Mouse (Mus musculus): ENCODE data around the gene Bmper. TPM values are rescaled to one million over a fixed set of nuclear protein-coding genes. Genes with fewer than 3 reads are reported as not detected.
A peak's percentile ranks its signal among the peaks of the same experiment; 100 is the strongest.

The Bmper gene
- total and polyA plus RNA-seq, 2 experiments, result 0.23 to 1.2 TPM

- Histone ChIP-seq H3K4me3 (ENCODE audit: insufficient read depth, low read depth, low read length) (no peak overlapping the region), H3K36me3 (ENCODE audit: control insufficient read depth, insufficient read depth, low read length) (no peaks in the 10 kb centered on the region), H3K9ac (ENCODE audit: low read depth, low read length) (no peak overlapping the region), H3K4me1 (ENCODE audit: control insufficient read depth, insufficient read depth, low read length) (peaks cover 2% of the 10 kb centered on the region), H3K27ac (replicated peaks; ENCODE audit: insufficient read depth, low read depth, low read length) (no peak overlapping the region), H3K79me2 (ENCODE audit: control insufficient read depth, insufficient read depth, low read length) (no peaks in the 10 kb centered on the region), H3K27me3 (ENCODE audit: control insufficient read depth, insufficient read depth, low read length) (no peaks in the 10 kb centered on the region)
- 85% methylated on average over 3 of the region's 3 CpGs for WGBS
- DNase-seq (ENCODE audit: extremely low read depth, low read depth, low spot score), result no peak
- TF ChIP-seq POLR2A (IDR thresholded peaks at IDR 0.05; ENCODE audit: extremely low read depth, insufficient read depth, low read length), result no peak
- no peak for TF ChIP-seq CTCF (IDR thresholded peaks at IDR 0.05; ENCODE audit: low read depth, low read length)
Measured at GRCm38 (mm10) chr9:23407935-23408781, 185.3 kb downstream of the Bmper start.

DNA sequence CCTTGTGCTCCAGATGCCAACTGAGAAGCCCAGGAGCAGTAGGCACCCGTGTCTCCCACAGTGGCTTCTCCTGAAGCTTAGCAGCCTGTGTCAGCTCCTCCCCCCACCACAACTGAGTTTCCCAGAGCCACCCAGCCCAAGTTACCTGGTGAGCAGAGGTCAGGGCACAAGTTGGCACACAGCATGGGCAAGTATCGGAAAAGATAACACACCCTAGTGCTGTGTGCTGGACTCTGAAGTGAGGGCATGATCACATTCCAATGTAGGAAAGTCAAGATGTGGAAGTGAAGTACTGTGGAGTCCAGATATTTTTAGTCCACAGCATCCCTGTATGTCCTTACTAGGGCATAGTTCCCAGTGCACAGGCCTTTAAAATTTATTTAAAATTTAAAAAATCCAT lies 187.7 kb downstream of the Bmper start:
- TF ChIP-seq POLR2A (IDR thresholded peaks at IDR 0.05; ENCODE audit: extremely low read depth, insufficient read depth, low read length), result no peak
- no peak for TF ChIP-seq CTCF (IDR thresholded peaks at IDR 0.05; ENCODE audit: low read depth, low read length)
- peaks cover 2% of the 10 kb centered on the region for H3K4me1 ChIP-seq (ENCODE audit: control insufficient read depth, insufficient read depth, low read length)
- H3K9ac ChIP-seq (ENCODE audit: low read depth, low read length), result no peak overlapping the region
- no peak overlapping the region for H3K27ac ChIP-seq (replicated peaks; ENCODE audit: insufficient read depth, low read depth, low read length)
- H3K4me3 ChIP-seq (ENCODE audit: insufficient read depth, low read depth, low read length), result no peak overlapping the region
- peak; percentile 64 for DNase-seq (ENCODE audit: extremely low read depth, low read depth, low spot score)
- H3K79me2 ChIP-seq (ENCODE audit: control insufficient read depth, insufficient read depth, low read length), result no peaks in the 10 kb centered on the region
- H3K27me3 ChIP-seq (ENCODE audit: control insufficient read depth, insufficient read depth, low read length), result no peaks in the 10 kb centered on the region
- H3K36me3 ChIP-seq (ENCODE audit: control insufficient read depth, insufficient read depth, low read length), result no peaks in the 10 kb centered on the region
- 36% methylated on average over 2 of the region's 2 CpGs for WGBS

DNA sequence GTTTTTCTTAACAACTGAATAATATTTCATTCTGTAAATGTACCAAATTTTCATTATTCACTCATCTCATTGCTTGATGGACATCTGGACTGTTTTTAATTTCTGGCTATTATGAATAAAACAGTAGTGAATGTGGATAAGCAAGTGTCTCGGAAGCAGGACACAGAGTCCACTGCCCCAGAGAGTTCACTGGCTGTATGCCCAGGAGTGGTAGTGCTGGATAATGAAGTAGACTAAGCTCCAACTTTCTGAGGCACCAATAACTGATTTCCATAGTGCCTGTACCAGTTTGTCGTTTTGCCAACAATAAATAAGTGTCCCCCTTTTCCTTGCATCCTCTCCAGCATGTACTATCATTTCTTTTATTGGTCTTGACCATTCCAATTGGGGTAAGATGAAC lies 190.1 kb downstream of the Bmper start:
- H3K4me1 ChIP-seq (ENCODE audit: control insufficient read depth, insufficient read depth, low read length), result peaks cover 2% of the 10 kb centered on the region
- no peaks in the 10 kb centered on the region for H3K79me2 ChIP-seq (ENCODE audit: control insufficient read depth, insufficient read depth, low read length)
- 25% methylated on average over 2 of the region's 2 CpGs for WGBS
- H3K4me3 ChIP-seq (ENCODE audit: insufficient read depth, low read depth, low read length), result no peak overlapping the region
- no peak overlapping the region for H3K9ac ChIP-seq (ENCODE audit: low read depth, low read length)
- no peak overlapping the region for H3K27ac ChIP-seq (replicated peaks; ENCODE audit: insufficient read depth, low read depth, low read length)
- no peak for TF ChIP-seq CTCF (IDR thresholded peaks at IDR 0.05; ENCODE audit: low read depth, low read length)
- no peak for TF ChIP-seq POLR2A (IDR thresholded peaks at IDR 0.05; ENCODE audit: extremely low read depth, insufficient read depth, low read length)
- DNase-seq (ENCODE audit: extremely low read depth, low read depth, low spot score), result peak; percentile 64
- no peaks in the 10 kb centered on the region for H3K27me3 ChIP-seq (ENCODE audit: control insufficient read depth, insufficient read depth, low read length)
- no peaks in the 10 kb centered on the region for H3K36me3 ChIP-seq (ENCODE audit: control insufficient read depth, insufficient read depth, low read length)

DNA sequence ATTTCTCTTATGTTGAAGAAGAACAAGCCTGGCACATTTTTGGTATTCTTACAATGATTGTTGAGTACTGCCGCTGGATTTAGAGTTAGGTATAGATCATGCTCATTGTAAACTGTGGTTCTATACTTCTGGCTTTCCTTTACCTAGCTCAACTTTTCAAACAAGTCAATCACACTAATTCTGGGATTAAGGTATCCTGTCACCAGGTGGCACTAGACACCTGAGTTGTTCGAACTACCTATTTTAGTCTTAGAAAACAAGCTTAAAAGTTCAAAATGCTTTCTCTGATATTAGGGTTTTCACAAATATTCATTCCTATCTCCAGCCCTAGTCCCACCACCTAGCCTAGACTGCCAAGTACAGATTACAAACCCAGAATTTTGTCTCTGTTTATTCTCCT lies 196.2 kb downstream of the Bmper start:
- no peak for TF ChIP-seq POLR2A (IDR thresholded peaks at IDR 0.05; ENCODE audit: extremely low read depth, insufficient read depth, low read length)
- TF ChIP-seq CTCF (IDR thresholded peaks at IDR 0.05; ENCODE audit: low read depth, low read length), result peak; percentile 65
- no peaks in the 10 kb centered on the region for H3K36me3 ChIP-seq (ENCODE audit: control insufficient read depth, insufficient read depth, low read length)
- no peaks in the 10 kb centered on the region for H3K79me2 ChIP-seq (ENCODE audit: control insufficient read depth, insufficient read depth, low read length)
- DNase-seq (ENCODE audit: extremely low read depth, low read depth, low spot score), result peak; percentile 70
- H3K27ac ChIP-seq (replicated peaks; ENCODE audit: insufficient read depth, low read depth, low read length), result no peak overlapping the region
- no peaks in the 10 kb centered on the region for H3K27me3 ChIP-seq (ENCODE audit: control insufficient read depth, insufficient read depth, low read length)
- WGBS, result 67% methylated on average over 2 of the region's 2 CpGs
- H3K9ac ChIP-seq (ENCODE audit: low read depth, low read length), result no peak overlapping the region
- peaks cover 2% of the 10 kb centered on the region; the same call in 1 of the 2 replicates for H3K4me1 ChIP-seq (ENCODE audit: control insufficient read depth, insufficient read depth, low read length)
- no peak overlapping the region for H3K4me3 ChIP-seq (ENCODE audit: insufficient read depth, low read depth, low read length)

DNA sequence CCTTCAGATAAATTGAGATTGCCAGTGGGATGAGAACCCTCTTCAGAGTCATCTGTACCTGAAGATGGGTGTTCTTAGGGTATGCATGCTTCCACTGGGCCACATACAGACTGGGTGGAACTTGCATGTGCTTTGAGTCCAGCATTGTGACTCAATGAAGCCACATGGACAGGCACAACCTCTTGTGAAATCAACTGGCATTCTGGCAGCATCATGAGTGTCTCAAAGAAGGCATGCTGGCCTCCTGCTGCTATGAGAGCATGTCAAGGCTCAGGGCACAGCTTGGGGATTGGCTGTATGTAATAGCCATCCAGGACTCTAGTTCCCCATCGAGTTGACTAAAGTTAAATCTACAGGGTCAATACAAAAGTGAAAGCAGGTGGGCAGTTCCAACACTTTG lies 200.9 kb downstream of the Bmper start:
- 28% methylated on average over 1 of the region's 1 CpGs for WGBS
- no peaks in the 10 kb centered on the region for H3K79me2 ChIP-seq (ENCODE audit: control insufficient read depth, insufficient read depth, low read length)
- H3K36me3 ChIP-seq (ENCODE audit: control insufficient read depth, insufficient read depth, low read length), result no peaks in the 10 kb centered on the region
- H3K4me1 ChIP-seq (ENCODE audit: control insufficient read depth, insufficient read depth, low read length), result peaks cover 2% of the 10 kb centered on the region; the same call in 1 of the 2 replicates
- H3K4me3 ChIP-seq (ENCODE audit: insufficient read depth, low read depth, low read length), result no peak overlapping the region
- no peaks in the 10 kb centered on the region for H3K27me3 ChIP-seq (ENCODE audit: control insufficient read depth, insufficient read depth, low read length)
- no peak overlapping the region for H3K27ac ChIP-seq (replicated peaks; ENCODE audit: insufficient read depth, low read depth, low read length)
- TF ChIP-seq CTCF (IDR thresholded peaks at IDR 0.05; ENCODE audit: low read depth, low read length), result no peak
- TF ChIP-seq POLR2A (IDR thresholded peaks at IDR 0.05; ENCODE audit: extremely low read depth, insufficient read depth, low read length), result no peak
- H3K9ac ChIP-seq (ENCODE audit: low read depth, low read length), result no peak overlapping the region
- DNase-seq (ENCODE audit: extremely low read depth, low read depth, low spot score), result peak; percentile 78

GRCm38 (mm10) chr9:23432631-23433030 lies 209.8 kb downstream of the Bmper start:
- WGBS, result 97% methylated on average over 2 of the region's 2 CpGs
- Histone ChIP-seq H3K4me1 (ENCODE audit: control insufficient read depth, insufficient read depth, low read length) (peaks cover 4% of the 10 kb centered on the region), H3K4me3 (ENCODE audit: insufficient read depth, low read depth, low read length) (no peak overlapping the region), H3K9ac (ENCODE audit: low read depth, low read length) (no peak overlapping the region), H3K79me2 (ENCODE audit: control insufficient read depth, insufficient read depth, low read length) (no peaks in the 10 kb centered on the region), H3K27ac (replicated peaks; ENCODE audit: insufficient read depth, low read depth, low read length) (no peak overlapping the region), H3K27me3 (ENCODE audit: control insufficient read depth, insufficient read depth, low read length) (no peaks in the 10 kb centered on the region), H3K36me3 (ENCODE audit: control insufficient read depth, insufficient read depth, low read length) (no peaks in the 10 kb centered on the region)
- DNase-seq (ENCODE audit: extremely low read depth, low read depth, low spot score), result no peak
- TF ChIP-seq POLR2A (IDR thresholded peaks at IDR 0.05; ENCODE audit: extremely low read depth, insufficient read depth, low read length) (no peak), CTCF (IDR thresholded peaks at IDR 0.05; ENCODE audit: low read depth, low read length) (no peak)

Data from liver, adult 2 months (tissue).